Mouse (Mus musculus): ENCODE measurements around the gene Ldlrad3.

Gene Ldlrad3

GRCm38 (mm10) chr2:102100490-102100889, 85.7 kb downstream of the Ldlrad3 start:
- in situ Hi-C loops (cut with MboI; ENCODE audit: low pct_unique_long_range_greater_than_20kb in 1 of 2, low sequenced_read_pairs in 2 of 2, unreplicated experiment in 1 of 2): no loop called here

DNA sequence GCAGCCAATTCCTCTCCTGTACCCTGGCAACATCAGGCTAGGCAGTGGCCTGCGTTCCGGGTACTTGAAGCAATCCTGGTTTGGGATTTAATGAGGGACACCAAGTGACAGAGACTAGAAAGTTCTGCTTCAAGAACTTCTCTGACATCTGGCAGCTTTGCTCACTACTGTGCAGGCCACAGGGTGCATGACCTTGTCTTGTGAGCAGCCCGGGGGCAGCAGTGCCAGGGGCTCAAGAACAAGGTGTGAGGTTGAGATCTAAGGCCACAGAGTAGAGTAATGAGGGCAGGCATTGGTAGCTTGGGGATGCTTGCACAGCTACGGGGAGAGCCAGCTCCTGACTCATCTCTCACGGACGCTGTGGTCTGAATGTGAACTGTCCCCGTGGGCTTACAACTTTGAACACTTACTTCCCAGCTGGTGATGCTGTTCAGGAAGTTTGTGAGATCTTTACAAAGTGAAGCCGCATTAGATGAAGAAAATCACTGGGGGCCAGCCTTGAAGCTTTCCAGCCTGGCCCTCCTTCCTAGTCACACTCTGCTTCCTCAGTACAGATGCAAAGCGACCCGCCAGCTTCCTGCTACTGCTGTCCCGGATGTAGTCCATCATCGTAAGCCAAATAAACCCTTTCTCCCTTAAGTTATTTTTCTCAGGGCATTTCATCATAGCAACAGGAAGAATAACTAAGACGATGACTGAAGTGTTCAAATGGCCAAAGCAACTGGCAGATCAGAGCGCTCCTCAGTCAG, 86.3 kb downstream of the Ldlrad3 start:
- in situ Hi-C loops (cut with MboI; ENCODE audit: low pct_unique_long_range_greater_than_20kb in 1 of 2, low sequenced_read_pairs in 2 of 2, unreplicated experiment in 1 of 2): loop anchor here in 1 of 2 experiments (25.0 kb wide), 1 partner anchor 337 kb away; no protein-coding TSS in a partner anchor

DNA sequence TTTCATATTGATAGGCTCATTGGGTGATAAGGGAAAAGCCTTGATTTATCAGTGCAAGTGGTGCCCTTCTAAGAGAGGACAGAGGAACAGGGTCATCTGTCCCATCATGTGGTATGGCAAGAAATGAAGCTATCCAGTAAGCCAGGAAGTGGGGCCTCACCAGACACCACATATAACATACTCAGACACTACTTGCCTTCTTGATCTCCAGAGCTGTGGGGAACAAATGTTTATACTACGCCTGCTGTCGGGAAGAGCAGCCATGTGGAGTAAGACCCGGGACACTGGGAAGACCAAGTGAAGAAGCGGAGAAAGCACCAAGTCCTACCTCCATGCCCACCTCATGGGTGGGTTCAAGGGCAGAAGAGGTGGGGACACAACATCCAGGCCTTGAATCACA, 86.9 kb downstream of the Ldlrad3 start:
- in situ Hi-C loops (cut with MboI; ENCODE audit: low pct_unique_long_range_greater_than_20kb in 1 of 2, low sequenced_read_pairs in 2 of 2, unreplicated experiment in 1 of 2): loop anchor here in 1 of 2 experiments (25.0 kb wide), 1 partner anchor 338 kb away; no protein-coding TSS in a partner anchor

GRCm38 (mm10) chr2:102094773-102095172, 91.4 kb downstream of the Ldlrad3 start:
- in situ Hi-C loops (cut with MboI; ENCODE audit: low pct_unique_long_range_greater_than_20kb in 1 of 2, low sequenced_read_pairs in 2 of 2, unreplicated experiment in 1 of 2): loop anchor here in 1 of 2 experiments (25.0 kb wide), 1 partner anchor 343 kb away; no protein-coding TSS in a partner anchor

DNA sequence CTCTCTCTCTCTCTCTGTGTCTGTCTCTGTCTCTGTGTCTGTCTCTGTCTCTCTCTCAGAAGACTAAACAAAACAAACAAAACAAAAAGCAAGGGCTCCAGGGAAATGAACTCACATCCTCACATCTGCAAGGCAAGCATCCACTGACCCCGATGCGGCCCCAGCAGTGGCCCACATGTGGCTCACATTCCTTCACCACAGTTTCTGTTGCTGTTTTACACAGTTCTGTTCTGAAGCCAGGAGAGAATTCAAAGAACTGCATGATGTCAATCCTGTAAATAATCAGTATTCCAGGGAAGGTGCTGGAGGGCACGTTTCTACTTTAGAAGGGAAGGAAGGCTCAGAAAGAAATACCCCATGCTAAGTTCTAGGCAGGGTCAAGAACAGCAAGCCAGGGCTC, 91.9 kb downstream of the Ldlrad3 start:
- in situ Hi-C loops (cut with MboI; ENCODE audit: low pct_unique_long_range_greater_than_20kb in 1 of 2, low sequenced_read_pairs in 2 of 2, unreplicated experiment in 1 of 2): loop anchor here in 1 of 2 experiments (25.0 kb wide), 1 partner anchor 343 kb away; no protein-coding TSS in a partner anchor

GRCm38 (mm10) chr2:102092579-102092978, 93.6 kb downstream of the Ldlrad3 start:
- in situ Hi-C loops (cut with MboI; ENCODE audit: low pct_unique_long_range_greater_than_20kb in 1 of 2, low sequenced_read_pairs in 2 of 2, unreplicated experiment in 1 of 2): loop anchor here in 1 of 2 experiments (25.0 kb wide), 1 partner anchor 345 kb away; no protein-coding TSS in a partner anchor

DNA sequence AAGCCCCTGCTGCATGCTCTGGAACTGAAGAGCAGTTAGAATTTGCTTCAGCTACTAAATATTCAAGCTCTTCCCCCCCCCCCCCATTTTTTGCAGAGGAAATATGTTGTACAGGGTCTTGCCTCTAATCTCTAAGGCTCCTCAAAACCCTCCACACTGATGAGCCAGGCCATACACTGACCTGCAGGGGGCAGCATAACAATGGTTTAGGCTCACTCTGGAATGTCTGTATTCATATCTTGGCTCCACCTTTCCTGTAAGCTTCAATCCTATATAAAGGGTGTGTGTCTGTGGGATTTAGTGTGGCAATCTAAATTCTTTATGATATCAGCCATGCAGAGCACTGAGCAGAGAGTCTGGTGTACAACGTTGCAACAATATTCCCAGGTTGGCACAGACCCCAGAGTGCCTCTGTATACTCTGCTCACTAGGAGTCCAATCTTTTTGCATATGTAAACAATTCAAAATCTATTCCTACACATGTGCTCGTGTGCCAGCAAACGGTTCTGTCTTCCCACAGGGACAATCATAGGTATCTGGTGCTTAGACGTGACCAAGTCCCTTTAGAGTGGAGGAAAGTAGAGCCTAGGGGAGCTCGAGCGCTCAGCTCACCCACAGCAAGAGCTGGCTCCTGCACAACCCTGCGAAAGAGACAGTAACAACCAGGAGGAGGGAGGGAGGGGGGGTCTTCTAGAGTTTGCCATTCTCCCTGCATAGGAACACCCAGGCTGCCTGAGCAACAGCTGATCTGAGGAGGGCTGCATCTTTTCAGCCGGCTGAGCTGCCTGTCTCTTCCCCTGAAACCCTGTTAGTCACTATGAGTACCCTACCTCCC, 94.5 kb downstream of the Ldlrad3 start:
- in situ Hi-C loops (cut with MboI; ENCODE audit: low pct_unique_long_range_greater_than_20kb in 1 of 2, low sequenced_read_pairs in 2 of 2, unreplicated experiment in 1 of 2): loop anchor here in 1 of 2 experiments (25.0 kb wide), 1 partner anchor 346 kb away; no protein-coding TSS in a partner anchor

GRCm38 (mm10) chr2:102087787-102088186, 98.4 kb downstream of the Ldlrad3 start:
- in situ Hi-C loops (cut with MboI; ENCODE audit: low pct_unique_long_range_greater_than_20kb in 1 of 2, low sequenced_read_pairs in 2 of 2, unreplicated experiment in 1 of 2): loop anchor here (10.0 to 25.0 kb wide), 2 partner anchors 117 to 350 kb away; no protein-coding TSS in a partner anchor

DNA sequence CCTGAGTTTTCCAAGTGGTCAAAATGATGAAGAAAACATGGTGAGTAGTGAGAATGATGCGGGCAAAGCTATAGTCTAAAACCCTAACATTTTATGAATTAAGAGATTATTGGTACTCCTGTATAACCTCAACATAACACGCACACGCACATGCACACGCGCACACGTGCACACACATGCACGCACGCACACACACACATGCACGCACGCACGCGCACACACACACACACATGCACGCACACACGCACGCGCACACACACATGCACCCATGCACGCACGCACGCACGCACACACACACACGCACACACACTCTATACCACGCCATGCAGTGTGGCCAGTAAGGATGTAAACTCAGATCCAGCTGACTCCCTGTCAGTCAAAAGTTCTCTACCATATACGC, 99.6 kb downstream of the Ldlrad3 start:
- in situ Hi-C loops (cut with MboI; ENCODE audit: low pct_unique_long_range_greater_than_20kb in 1 of 2, low sequenced_read_pairs in 2 of 2, unreplicated experiment in 1 of 2): loop anchor here (10.0 to 25.0 kb wide), 2 partner anchors 118 to 351 kb away; no protein-coding TSS in a partner anchor

DNA sequence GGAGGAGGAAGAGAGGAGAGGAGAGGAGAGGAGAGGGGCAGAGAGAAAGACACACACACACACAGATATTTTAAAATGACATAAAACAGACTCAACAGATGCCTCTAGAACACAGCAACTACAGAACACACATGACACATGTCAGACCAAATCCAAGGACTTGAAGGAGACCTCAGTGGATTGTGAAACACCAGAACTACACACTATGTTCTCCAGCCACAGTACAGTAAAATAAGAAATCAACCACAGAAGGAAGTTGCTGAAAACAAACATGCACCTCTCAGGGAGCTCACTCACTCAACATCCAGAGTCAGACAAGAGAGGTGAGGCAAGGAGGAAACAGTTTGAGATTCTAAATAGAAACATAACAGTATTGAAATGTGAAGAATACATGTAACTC, 103.4 kb downstream of the Ldlrad3 start:
- in situ Hi-C loops (cut with MboI; ENCODE audit: low pct_unique_long_range_greater_than_20kb in 1 of 2, low sequenced_read_pairs in 2 of 2, unreplicated experiment in 1 of 2): loop anchor here (10.0 to 25.0 kb wide), 2 partner anchors 122 to 355 kb away; no protein-coding TSS in a partner anchor

GRCm38 (mm10) chr2:102077554-102077953, 108.6 kb downstream of the Ldlrad3 start:
- in situ Hi-C loops (cut with MboI; ENCODE audit: low pct_unique_long_range_greater_than_20kb in 1 of 2, low sequenced_read_pairs in 2 of 2, unreplicated experiment in 1 of 2): loop anchor here in 1 of 2 experiments (25.0 kb wide), 1 partner anchor 360 kb away; no protein-coding TSS in a partner anchor

DNA sequence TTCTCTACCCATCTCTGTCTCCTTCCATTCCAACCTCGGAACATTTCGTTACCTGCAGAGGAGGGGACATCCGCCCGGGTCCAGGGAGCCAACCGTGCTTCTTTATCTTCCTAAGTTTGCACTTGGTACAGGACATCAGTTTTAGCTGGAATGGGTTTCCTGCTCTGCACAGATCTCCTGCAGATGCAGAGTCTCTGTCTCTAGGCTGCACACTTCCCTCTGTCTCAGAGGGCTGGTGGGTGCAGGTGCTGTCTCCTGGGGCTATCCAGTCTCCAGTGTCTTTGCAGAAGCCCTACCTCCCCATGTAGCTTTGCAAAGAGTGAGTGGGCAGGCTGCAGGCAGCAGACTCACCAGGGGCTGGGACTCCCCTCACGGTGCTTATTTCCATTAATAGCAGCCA, 109.9 kb downstream of the Ldlrad3 start:
- in situ Hi-C loops (cut with MboI; ENCODE audit: low pct_unique_long_range_greater_than_20kb in 1 of 2, low sequenced_read_pairs in 2 of 2, unreplicated experiment in 1 of 2): loop anchor here in 1 of 2 experiments (25.0 kb wide), 1 partner anchor 361 kb away; no protein-coding TSS in a partner anchor

- in situ Hi-C loops (cut with MboI; ENCODE audit: low pct_unique_long_range_greater_than_20kb in 1 of 2, low sequenced_read_pairs in 2 of 2, unreplicated experiment in 1 of 2): no loop called here
Observed at GRCm38 (mm10) chr2:102073266-102074037, 112.7 kb downstream of the Ldlrad3 start.

GRCm38 (mm10) chr2:102072859-102073258, 113.3 kb downstream of the Ldlrad3 start:
- in situ Hi-C loops (cut with MboI; ENCODE audit: low pct_unique_long_range_greater_than_20kb in 1 of 2, low sequenced_read_pairs in 2 of 2, unreplicated experiment in 1 of 2): no loop called here

GRCm38 (mm10) chr2:102071022-102071717, 115.0 kb downstream of the Ldlrad3 start:
- in situ Hi-C loops (cut with MboI; ENCODE audit: low pct_unique_long_range_greater_than_20kb in 1 of 2, low sequenced_read_pairs in 2 of 2, unreplicated experiment in 1 of 2): no loop called here

- in situ Hi-C loops (cut with MboI; ENCODE audit: low pct_unique_long_range_greater_than_20kb in 1 of 2, low sequenced_read_pairs in 2 of 2, unreplicated experiment in 1 of 2): no loop called here
Observed at GRCm38 (mm10) chr2:102064826-102065441, 121.3 kb downstream of the Ldlrad3 start.

DNA sequence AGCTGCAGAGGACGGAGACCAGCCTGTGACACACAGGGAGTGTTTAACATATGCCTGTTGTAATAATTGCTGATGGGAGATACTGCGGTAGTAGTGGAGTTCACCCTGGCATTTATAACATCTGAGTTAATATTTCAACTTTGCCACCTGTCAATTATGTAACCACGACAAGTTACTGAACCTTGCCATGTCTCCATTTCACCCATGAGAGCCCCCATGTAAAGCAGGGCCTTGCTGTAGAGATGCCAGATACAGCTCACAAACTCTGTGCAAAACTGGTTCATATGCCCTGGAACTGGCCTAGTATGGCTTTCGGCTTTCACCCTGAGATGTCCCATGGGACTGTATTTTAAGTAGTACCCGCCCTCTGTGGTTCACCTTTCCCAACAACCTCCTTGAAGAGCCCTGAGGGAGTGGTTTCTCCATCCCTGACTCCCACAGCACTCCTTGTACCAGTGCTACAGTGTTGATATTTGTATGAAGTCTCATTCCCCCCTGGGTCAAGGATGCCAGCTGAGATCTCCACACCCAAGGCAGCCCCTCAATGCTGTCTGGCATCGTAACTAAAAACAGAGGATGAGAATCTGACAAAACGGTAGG, 122.2 kb downstream of the Ldlrad3 start:
- in situ Hi-C loops (cut with MboI; ENCODE audit: low pct_unique_long_range_greater_than_20kb in 1 of 2, low sequenced_read_pairs in 2 of 2, unreplicated experiment in 1 of 2): no loop called here

All from mouse embryonic stem cell (cell line).